Mouse (Mus musculus) duodenum, adult 2 months (tissue): ENCODE data around the gene Ccdc97. TPM values are rescaled to one million over a fixed set of nuclear protein-coding genes. Genes with fewer than 3 reads are reported as not detected.

Experiments used
- polyA plus RNA-seq: library from polyadenylated mRNA; depleted of rRNA; stranded (reverse); fragments of >200 nt; gene quantifications from 2 replicates; pipeline ENCODE4 v1.2.3, GENCODE M21; 2012; ENCODE audit warnings: low replicate concordance; rRNA removed

Gene Ccdc97
- polyA plus RNA-seq: 53.5 and 61.7 TPM in 2 replicates

GRCm38 (mm10) chr7:25718788-25719417, at the start of gene Ccdc97:
Gene Ccdc97 (minus strand): TSS chr7:25719088.

GRCm38 (mm10) chr7:25754738-25755467, 36.0 kb upstream of the Ccdc97 start, which contains the start of gene Hnrnpul1:
Gene Hnrnpul1 (minus strand): TSS chr7:25754757.

GRCm38 (mm10) chr7:25686680-25687531, 32.0 kb downstream of the Ccdc97 start, which contains the start of gene Tgfb1:
Gene Tgfb1 (plus strand): TSS chr7:25687002.

GRCm38 (mm10) chr7:25680514-25681258, 38.2 kb downstream of the Ccdc97 start, which contains the start of gene B9d2:
Gene B9d2 (plus strand): TSS chr7:25680780.

GRCm38 (mm10) chr7:25674719-25675300, 44.1 kb downstream of the Ccdc97 start, which contains the start of gene Tmem91:
Gene Tmem91 (minus strand): TSS chr7:25675166.

Other genes starting within 250 kb of the Ccdc97 start
- 97.6 and 182 TPM in 2 replicates for gene Ceacam1, start 241.5 kb downstream of the Ccdc97 start, polyA plus RNA-seq
- gene Ceacam2, start 179.2 kb downstream of the Ccdc97 start, polyA plus RNA-seq: 0.36 and 0.39 TPM in 2 replicates
- 16.9 and 32.4 TPM in 2 replicates for gene Erich4, start 103.2 kb downstream of the Ccdc97 start, polyA plus RNA-seq
- gene Dmac2, start 99.7 kb downstream of the Ccdc97 start, polyA plus RNA-seq: 100 and 111 TPM in 2 replicates
- 7.3 and 9.2 TPM in 2 replicates for gene B3gnt8, start 92.4 kb downstream of the Ccdc97 start, polyA plus RNA-seq
- gene Bckdha, start 60.1 kb downstream of the Ccdc97 start, polyA plus RNA-seq: 116 and 127 TPM in 2 replicates
- gene Exosc5, start 59.9 kb downstream of the Ccdc97 start, polyA plus RNA-seq: 73.1 and 77.3 TPM in 2 replicates
- gene Tmem91, start 43.9 kb downstream of the Ccdc97 start, polyA plus RNA-seq: 0.62 TPM in 1 of 2 replicates, not detected in the other
- 24.5 and 29.9 TPM in 2 replicates for gene B9d2, start 38.3 kb downstream of the Ccdc97 start, polyA plus RNA-seq
- 16.8 and 27.4 TPM in 2 replicates for gene Tgfb1, start 32.1 kb downstream of the Ccdc97 start, polyA plus RNA-seq
- gene Hnrnpul1, start 35.7 kb upstream of the Ccdc97 start, polyA plus RNA-seq: 29.2 and 43.5 TPM in 2 replicates
- gene Axl, start 69.6 kb upstream of the Ccdc97 start, polyA plus RNA-seq: 10.8 and 14.9 TPM in 2 replicates
- 58.2 and 77.3 TPM in 2 replicates for gene Cyp2s1, start 97.8 kb upstream of the Ccdc97 start, polyA plus RNA-seq
- gene Cyp2b10, start 178.5 kb upstream of the Ccdc97 start, polyA plus RNA-seq: 111 and 169 TPM in 2 replicates